Mouse (Mus musculus) gastrocnemius, postnatal 25 days (tissue): ENCODE data around the gene Olfr635. TPM values are rescaled to one million over a fixed set of nuclear protein-coding genes. Genes with fewer than 3 reads are reported as not detected.
"Not testable (repeated sequence)": the region's sequence is repeated elsewhere in the genome, so short reads cannot be mapped to it uniquely, and the experiment has no call there.

ENCODE experiments used
- DNase-seq: peaks from one replicate; pipeline ENCODE4 v3.0.0; 2022
- long read RNA-seq, 2 experiments: library from polyadenylated mRNA; stranded (forward); transcript quantifications; one replicate each; pipeline ENCODE4 v2.0.0; 2021
- total RNA-seq, 2 experiments: library from RNA; stranded (reverse); gene quantifications; 1 replicate in 1 of 2; 2 replicates in 1 of 2; pipeline ENCODE4 v1.2.3; 2021

The Olfr635 gene
- total RNA-seq = not detected
- long read RNA-seq, experiment 1 = 0 reads
- long read RNA-seq, experiment 2 = 0 reads

DNA sequence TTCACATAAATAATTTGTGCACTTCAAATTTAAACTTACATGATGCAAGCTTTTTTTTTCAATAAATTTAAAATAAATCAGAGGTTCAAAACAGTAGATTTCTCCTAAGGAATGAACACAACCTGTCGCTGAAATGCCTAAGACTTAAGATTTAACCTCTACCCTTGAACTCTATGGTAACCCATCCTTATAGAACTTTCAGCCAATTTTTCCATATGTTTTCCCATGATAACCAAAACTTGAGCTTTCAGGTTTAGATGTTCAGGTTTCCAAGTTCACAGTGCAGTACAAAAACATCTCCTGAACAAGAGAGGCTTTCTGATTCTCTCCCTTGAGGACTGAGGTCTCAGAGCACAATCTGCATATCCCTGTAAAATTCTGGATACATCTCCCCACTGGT is at the start of gene Olfr635:
Olfr635 (plus strand) TSS at position 301 of the 400 bp plus-strand sequence.
- no peak for DNase-seq

DNA sequence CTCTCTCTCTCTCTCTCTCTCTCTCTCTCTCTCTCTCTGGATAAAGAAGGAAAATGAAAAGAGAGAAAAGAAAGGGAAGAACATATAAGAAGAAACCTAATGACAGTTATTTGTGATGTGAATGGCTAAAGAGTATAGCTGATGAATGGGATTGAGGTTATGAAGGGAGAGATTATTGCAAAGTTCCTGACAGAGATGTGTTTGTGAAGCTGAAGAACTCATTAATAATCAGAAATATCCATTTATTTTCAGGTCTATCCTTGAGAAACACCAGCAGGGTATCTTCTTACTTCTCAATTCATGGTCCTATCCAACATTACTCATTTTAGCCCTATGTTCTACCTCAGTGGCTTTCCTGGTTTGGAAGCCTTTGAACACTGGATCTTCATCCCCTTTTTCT is 42.4 kb upstream of the Olfr635 start, which contains the start of gene Olfr631:
Olfr631 (plus strand) TSS at position 301 of the 400 bp plus-strand sequence.
- DNase-seq = no peak

DNA sequence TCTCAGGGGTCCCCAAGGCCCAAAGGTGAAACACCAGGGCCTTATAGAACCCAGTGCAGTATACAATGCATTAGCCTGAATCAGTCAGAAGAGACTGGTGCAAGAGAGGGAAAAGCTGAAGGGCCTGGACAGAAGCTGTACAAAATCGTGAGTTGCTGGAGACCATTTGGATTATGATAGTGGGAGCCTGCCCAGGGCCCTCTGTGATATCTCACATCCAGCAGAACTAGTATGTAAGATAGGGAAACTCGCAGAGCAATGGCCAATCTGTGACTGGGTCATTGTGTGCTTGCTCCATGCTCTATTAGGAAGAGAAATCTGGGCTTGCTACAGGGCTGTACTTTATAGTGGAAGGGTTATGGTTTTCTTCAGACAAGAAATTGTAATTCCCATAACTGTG is 36.7 kb upstream of the Olfr635 start, which contains the start of gene Olfr632:
Olfr632 (plus strand) TSS at position 84 of the 400 bp plus-strand sequence.
- DNase-seq = no peak

DNA sequence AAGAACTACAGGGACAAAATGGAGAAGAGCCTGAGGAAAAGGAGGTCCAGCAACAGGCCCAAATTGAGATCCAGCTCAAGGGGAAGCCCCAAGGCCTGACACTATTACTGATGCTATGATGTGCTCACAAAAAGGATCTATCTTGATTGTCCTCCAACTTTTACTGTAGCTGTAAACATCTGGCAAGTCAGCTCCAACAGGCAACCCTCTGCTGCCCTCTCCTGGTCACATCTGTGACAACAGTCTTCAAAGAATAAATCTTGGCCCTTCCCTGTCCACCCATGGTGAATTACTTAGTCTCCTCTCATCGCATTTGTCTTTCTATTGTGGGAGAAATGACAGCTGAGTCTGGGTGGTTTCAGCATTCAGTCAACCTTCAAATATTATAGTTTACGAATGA is 28.2 kb upstream of the Olfr635 start:
- no peak for DNase-seq

DNA sequence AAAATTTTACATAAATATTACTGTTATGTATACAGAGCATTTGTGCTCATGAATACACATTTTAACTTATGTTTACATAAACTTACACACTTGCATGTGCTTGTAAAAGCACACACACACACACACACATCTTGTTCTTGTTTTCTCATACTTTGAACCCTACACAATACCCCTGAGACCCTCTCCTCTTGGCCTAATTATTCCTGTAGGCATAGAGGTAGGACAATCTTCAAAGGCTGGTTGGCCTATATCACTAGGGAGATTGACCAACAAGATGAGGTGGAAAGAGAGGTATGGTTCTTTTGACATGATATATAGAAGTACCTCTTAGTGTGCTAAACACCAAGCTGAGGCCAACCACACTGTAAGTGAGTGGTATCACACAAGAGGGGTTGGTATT is 26.8 kb upstream of the Olfr635 start, which contains the start of gene Olfr633:
Olfr633 (plus strand) TSS at position 301 of the 400 bp plus-strand sequence.
- no peak for DNase-seq

DNA sequence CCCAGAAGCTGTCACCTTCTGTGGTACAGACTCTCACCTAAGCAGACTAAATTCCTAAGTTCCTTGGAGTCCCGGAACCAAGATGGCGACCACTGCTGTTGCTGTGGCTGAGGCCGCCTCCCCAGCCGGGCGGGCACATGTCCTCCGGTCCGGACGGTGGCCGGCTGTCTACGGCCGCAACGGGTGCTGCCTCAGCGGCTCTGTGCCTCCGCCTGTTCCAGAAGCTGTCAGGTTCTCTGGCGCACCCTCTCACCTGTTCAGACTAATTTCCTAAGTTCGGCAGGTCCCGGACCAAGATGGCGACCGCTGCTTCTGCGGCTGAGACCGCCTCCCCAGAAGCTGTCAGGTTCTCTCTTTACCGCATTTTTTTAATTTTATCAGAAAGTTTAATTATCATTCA is 4.1 kb upstream of the Olfr635 start:
- DNase-seq = not testable (repeated sequence)

DNA sequence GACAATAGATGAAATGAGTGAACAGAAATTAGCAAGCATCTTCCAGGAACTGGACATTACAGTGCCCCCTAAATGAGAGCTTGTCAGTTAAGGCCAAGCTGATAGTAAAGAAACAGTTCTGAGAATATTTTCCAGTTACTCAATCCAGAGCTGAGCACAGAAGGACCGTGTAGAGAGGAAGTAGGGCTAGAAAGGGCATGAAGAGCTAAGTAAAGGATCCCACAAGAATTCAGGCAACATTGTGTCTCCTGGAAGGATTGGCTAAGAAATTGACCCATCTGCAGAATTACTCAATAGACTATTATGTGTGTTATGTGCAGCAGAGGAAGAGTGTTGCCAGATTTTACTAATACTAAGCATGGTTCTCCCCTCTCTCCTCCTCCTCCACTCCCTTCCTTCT is 830 bp downstream of the Olfr635 start:
- no peak for DNase-seq

DNA sequence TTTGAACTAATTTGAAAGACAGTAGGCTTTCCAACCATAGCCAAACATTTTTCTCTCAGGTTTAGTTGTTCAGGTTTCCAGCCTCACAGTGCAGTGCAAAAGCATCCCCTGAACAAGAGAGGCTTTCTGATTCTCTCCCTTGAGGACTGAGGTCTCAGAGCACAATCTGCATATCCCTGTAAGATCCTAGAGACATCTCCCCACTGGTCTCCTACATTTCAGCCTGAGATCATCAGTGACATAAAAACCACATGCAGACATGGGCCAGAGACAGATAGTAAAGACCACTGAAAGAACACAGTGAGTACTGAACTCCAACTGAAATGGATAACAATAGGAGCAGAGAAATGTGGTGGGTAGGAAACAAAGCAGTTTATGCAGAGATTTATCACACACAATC is 27.5 kb downstream of the Olfr635 start, which contains the start of gene Olfr638:
Olfr638 (plus strand) TSS at position 301 of the 400 bp plus-strand sequence.
- DNase-seq = no peak

DNA sequence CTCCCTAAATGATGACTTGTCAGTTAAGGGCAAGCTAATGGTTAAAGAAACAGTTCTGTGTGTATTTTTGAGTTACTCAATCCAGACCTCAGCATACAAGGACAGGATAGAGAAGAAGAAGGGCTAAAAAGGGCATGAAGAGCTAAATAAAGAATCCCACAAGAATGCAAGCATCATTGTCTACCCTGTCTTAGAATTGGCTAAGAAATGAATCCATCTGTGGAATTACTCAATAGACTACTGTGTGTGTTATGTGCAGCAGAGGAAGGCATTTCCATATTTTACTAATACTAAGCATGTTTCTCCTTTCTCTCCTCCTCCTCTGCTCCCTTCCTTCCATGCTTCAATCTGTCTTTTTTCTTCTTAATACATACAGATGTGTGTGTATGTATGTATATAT is 28.2 kb downstream of the Olfr635 start:
- DNase-seq = no peak

DNA sequence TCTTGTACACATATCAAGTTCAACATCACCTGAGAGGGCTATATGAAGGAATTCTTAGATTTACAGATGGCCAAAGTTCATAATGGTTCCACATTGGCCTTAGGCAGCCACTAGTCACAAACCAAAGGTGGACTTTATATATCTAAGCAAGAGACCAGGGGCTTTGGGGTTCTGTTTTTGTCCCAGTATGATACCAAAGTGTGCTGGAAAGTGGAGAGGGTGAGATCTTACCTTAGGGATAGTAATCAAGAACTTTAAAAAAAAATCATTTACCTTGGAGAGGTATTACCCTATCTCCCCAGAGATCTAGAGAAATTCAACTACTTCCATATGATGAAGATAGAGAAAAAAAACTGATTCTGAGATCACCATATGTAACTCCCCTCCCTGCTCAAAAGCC is 46.3 kb downstream of the Olfr635 start, which contains the start of gene Olfr639:
Olfr639 (minus strand) TSS at position 101 of the 400 bp plus-strand sequence.
- no peak for DNase-seq

DNA sequence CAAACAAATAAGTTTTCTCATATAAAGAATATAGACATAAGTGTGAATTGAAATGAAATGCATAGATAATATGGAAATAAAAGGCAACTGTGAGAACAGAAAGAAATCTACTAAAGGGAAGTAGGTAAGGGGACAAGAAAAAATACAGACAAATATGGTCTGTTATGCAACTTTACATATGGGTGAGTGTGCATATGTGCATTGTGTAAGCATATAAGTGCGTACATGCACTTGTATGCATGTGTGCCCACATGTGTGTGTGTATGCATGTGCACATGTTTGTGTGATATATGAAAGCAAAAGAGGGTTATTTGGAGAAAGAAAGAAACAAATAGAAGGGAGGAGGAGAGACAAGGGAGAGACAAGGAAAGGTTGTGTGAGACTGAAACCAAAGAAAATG is 48.0 kb downstream of the Olfr635 start:
- DNase-seq = no peak

DNA sequence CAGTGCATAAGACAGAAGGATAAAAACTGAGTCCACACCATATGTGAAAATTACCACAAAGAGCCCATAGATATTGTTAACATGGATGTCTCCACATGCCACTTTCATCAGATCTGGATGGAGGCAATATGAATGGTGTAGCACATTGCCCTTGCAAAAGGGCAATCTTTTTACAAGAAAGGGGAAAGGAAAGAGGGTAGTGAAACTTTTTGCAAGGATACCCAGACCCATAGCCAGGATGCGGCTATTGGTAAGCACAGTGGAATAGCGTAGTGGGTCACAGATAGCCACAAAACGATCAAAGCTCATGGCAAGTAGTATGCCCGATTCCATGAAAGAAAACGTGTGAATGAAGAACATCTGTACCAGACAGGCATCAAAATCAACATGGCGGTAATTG is 50.7 kb downstream of the Olfr635 start:
- DNase-seq = no peak

DNA sequence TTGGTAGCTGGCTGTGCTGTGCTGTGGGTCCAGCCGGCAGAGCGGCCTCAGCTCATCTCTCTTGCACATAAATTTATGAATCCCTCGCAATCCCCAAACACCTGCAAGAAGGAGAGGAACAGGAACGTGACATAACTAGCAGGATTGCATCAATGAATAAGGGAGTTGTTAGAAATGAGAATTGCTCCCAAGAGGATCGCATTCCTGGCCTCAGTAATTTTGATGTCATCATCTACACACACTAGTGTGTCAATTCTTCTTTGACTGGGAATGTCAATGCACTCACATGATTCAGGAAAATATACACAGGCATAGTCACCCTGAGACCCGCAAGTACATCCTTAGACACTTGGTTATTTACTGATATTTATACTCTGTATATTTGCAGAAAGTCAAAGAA is 54.5 kb downstream of the Olfr635 start, which contains the start of gene Olfr640:
Olfr640 (minus strand) TSS at position 101 of the 400 bp plus-strand sequence.
- DNase-seq = no peak

DNA sequence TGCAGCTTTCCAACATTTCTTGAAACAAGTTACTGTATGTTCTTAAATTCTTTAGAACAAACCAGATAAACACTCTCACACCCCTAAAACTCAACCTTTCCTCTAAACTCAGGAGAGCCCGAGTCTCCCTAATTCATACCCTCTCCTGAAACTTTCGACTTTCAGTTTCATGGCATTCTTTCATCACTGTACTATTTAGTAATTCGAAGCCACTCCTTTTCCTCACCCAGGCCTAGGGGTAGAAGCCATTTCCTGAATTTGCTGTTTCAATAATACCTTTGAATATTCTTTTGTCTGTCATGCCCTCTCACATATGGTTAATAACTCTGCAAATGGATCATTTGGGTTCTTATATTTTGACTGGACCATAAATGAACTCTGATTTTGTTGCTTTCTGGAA is 56.0 kb downstream of the Olfr635 start:
- DNase-seq = no peak

DNA sequence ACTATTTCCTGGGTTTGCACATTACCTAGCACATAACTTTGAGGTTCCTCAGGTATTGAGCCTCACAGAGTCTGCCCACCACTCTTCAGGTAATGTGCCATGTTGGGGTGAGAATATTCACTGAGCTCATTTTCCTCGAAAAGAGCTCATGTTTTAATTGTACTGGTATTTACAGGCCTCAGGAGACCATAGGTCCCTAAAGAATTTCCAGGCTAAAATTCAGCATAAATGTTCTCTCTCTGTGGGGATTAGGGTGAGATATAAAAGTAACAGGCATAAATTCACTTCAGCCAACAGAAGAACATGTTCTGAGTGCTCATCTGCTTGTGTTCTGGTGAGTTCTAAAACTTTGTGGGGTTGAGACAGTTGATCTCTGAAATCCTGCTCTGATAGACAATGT is 64.2 kb downstream of the Olfr635 start, which contains the start of gene Olfr641:
Olfr641 (plus strand) TSS at position 301 of the 400 bp plus-strand sequence.
- no peak for DNase-seq

Other genes with a start within 250 kb of the Olfr635 start
- not detected for gene Olfr628, start 240.8 kb upstream of the Olfr635 start, total RNA-seq
- not detected for gene Olfr629, start 226.2 kb upstream of the Olfr635 start, total RNA-seq
- not detected for gene Olfr630, start 213.8 kb upstream of the Olfr635 start, total RNA-seq
- gene Olfr69, start 199.6 kb upstream of the Olfr635 start, total RNA-seq = not detected
- gene Olfr68, start 191.5 kb upstream of the Olfr635 start, total RNA-seq = not detected
- gene Olfr67, start 179.3 kb upstream of the Olfr635 start, total RNA-seq = not detected
- gene Hbb-bt, start 157.2 kb upstream of the Olfr635 start, total RNA-seq = 100 to 1,000 TPM in 1 of 2 experiments, 10 to 100 TPM in 1; 60.5 to 281 TPM
- gene Hbb-bs, start 143.1 kb upstream of the Olfr635 start, total RNA-seq = 1,000 to 10,000 TPM in 1 of 2 experiments, 100 to 1,000 TPM in 1; 504 to 2,205 TPM
- gene Hbb-bh2, start 130.6 kb upstream of the Olfr635 start, total RNA-seq = not detected
- gene Hbb-bh1, start 128.0 kb upstream of the Olfr635 start, total RNA-seq = not detected
- gene Hbb-y, start 117.9 kb upstream of the Olfr635 start, total RNA-seq = not detected
- gene Olfr66, start 84.9 kb upstream of the Olfr635 start, total RNA-seq = not detected
- gene Olfr64, start 76.7 kb upstream of the Olfr635 start, total RNA-seq = not detected
- not detected for gene Olfr65, start 67.7 kb upstream of the Olfr635 start, total RNA-seq
- not detected for gene Olfr631, start 42.3 kb upstream of the Olfr635 start, total RNA-seq
- not detected for gene Olfr632, start 36.8 kb upstream of the Olfr635 start, total RNA-seq
- not detected for gene Olfr633, start 26.7 kb upstream of the Olfr635 start, total RNA-seq
- not detected for gene Olfr638, start 27.6 kb downstream of the Olfr635 start, total RNA-seq
- not detected for gene Olfr639, start 46.2 kb downstream of the Olfr635 start, total RNA-seq
- not detected for gene Olfr640, start 54.4 kb downstream of the Olfr635 start, total RNA-seq
- gene Olfr641, start 64.3 kb downstream of the Olfr635 start, total RNA-seq = not detected
- gene Olfr642, start 81.5 kb downstream of the Olfr635 start, total RNA-seq = not detected
- not detected for gene 4930516K23Rik, start 90.3 kb downstream of the Olfr635 start, total RNA-seq
- not detected for gene Olfr644, start 100.7 kb downstream of the Olfr635 start, total RNA-seq
- gene Olfr645, start 114.3 kb downstream of the Olfr635 start, total RNA-seq = not detected
- gene Olfr646, start 133.7 kb downstream of the Olfr635 start, total RNA-seq = not detected
- gene Ubqln5, start 158.7 kb downstream of the Olfr635 start, total RNA-seq = not detected
- not detected for gene Olfr643, start 166.3 kb downstream of the Olfr635 start, total RNA-seq
- not detected for gene Ubqln3, start 172.1 kb downstream of the Olfr635 start, total RNA-seq
- not detected for gene Ubqlnl, start 179.4 kb downstream of the Olfr635 start, total RNA-seq
- not detected for gene Olfm5, start 193.7 kb downstream of the Olfr635 start, total RNA-seq
- not detected for gene Olfr648, start 212.2 kb downstream of the Olfr635 start, total RNA-seq
- not detected for gene Olfr649, start 224.8 kb downstream of the Olfr635 start, total RNA-seq
- gene Trim6, start 247.6 kb downstream of the Olfr635 start, total RNA-seq = under 1 TPM in 1 of 2 experiments, not detected in 1; 0.11 TPM